Mouse (Mus musculus): ENCODE data around the gene Fzd9.

Fzd9 gene

DNA sequence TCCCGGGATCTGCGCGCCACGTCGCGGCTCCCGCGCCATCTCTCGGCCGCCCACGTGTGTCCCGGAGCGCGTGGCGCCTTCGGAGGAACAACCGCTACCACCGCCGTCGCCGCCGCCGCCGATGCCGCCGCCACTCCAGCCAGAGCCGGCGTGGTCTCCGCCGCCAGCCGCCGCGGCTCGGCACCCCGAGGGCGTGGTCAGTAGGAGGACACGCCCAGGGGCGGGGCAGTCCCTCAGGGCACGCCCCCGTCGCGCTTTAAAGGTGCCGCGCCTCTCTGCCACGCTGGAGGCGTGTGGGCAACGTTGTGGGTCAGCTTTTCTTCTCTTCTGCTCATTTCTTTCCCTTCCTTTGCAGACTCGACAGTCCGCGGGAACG is at the start of gene Fzd9:
TSS of gene Fzd9 (minus strand) at position 152 of the 376 bp plus-strand sequence.
- DNase-seq (ENCODE audit: low read depth, low spot score), result no peak

DNA sequence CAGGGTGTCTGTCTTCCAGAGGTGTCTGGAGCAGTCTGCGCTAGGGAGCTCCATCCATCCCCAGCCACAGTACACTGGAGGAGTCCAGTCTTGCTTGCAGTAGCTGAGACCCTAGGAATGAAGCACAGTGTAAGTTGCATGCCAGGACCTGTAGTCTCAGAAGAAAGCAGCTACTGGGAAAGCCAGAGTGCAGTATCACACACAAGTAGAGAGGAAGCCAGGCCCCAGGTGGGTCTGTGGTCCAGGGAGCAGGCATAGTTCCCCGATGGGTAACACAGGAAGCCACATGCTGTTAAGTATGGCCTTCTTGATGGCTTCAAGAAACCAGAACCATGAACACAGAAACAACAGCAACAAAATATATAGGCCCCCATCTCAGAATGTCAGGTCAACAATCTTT is 41.0 kb upstream of the Fzd9 start:
- no peak for DNase-seq (ENCODE audit: low read depth, low spot score)

DNA sequence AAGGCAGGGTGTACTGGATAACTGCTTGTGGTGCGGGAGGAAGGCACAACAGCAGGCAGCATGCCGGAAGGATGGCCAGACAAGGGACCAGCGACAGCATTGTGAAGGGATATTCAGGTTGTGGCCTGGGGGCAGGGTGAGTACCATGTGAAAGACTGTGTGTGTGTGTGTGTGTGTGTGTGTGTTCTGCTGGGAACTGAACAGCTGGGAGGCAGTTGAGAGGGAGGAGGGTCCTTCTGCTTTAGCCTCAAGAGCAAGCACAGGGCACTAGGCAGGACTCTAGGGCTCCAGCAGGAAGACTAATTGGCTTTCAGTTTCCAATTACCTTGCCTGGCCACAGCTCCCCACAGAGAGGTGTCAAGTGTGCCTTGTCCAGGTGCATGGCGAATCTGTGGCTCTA is 40.2 kb upstream of the Fzd9 start:
- DNase-seq (ENCODE audit: low read depth, low spot score), result no peak

DNA sequence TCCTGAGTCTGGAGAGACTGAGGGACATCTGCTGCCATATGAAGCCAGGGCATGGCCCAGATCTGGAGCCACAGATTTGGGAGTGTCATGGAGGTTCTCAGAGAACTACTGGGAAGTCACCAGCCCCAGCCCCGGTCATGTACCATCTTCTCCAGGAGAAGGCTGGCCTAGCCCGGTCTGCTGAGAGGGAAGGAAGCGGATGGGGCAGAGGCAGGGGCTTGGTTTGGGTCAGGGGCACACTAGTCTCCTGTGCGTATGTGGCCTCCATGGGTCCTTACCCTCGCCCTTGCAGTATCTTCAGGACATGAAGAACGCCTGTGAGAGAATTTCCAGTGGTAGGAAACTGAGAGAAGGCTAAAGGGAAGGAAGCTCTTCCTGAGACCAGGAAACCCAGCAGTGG is 39.7 kb upstream of the Fzd9 start:
- DNase-seq (ENCODE audit: low read depth, low spot score), result no peak

DNA sequence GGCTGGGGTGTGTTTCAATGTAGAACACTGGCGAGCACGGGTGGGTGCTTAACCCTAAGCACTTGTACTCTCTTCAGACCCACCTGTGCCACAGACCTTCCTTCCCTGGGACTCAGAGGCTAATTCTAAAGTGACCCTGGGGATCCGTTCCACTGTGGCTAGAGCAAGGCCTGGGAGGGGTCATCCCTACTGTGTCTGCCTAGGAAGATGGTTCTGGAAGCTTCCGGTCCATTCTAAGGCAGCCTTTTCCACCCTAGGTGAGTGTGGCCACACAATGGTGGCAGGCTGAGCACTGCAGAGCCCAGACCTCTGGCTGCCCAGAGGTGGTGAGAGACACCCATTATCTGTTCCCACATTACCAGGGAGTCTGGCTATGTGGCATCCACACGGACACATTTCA is 35.9 kb upstream of the Fzd9 start:
- no peak for DNase-seq (ENCODE audit: low read depth, low spot score)

DNA sequence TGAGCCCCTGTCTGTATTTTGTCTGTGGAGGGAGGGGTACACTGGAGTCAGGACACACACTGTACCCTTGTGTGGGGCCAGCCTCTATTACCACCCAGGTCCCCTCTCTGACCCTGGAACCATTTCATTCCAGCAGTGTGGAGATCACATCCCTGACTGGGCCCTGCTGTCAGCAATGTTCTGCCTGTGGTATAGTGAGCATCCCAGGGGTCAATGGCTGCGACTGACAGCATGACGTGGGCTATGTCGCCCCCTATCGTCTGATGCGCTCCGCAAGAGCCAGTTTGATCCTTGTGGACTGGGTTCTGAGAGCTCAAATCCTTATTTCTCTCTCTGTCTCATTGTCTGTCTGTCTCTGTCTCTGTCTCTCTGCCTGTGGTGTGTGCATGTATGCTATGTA is 35.2 kb upstream of the Fzd9 start:
- DNase-seq (ENCODE audit: low read depth, low spot score), result no peak

DNA sequence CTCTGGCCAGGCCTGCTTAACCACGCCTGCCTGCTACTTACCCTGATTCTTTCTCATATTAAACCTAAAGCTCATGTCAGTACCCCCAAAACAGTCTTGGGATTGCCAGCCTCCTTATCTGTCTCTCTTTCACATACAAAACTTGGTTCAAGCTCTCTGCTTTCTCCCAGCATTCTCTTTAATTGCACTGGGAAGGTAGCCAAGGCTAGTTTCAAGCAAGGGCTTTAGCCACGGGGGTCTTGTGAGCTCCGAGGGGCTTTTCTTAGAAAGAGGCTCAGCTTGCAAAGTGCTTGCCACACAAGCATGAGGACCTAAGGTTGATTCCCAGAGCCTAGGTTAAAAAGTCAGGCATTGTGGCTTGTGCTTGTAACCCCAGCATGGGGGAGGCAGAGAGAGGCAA is 34.2 kb upstream of the Fzd9 start:
- DNase-seq (ENCODE audit: low read depth, low spot score), result no peak

DNA sequence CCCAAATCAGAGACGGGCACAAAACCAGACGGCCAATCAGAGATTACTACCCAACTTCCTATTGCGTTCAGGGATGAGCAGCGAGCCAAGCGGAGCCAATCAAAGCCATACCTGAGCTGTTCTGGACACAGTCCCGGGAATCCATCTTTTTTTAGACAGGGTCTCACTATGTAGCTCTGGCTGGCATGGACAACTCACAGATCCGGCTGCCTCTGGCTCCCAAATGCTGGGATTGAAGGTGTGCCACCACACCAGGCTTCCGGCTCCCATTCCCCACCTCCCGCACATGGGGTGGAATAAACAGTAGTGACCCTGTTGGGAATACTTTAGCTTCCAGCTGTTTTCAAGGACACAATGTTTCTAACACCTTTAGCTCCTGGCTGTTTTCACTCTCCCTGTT is 29.2 kb upstream of the Fzd9 start:
- DNase-seq (ENCODE audit: low read depth, low spot score), result no peak

DNA sequence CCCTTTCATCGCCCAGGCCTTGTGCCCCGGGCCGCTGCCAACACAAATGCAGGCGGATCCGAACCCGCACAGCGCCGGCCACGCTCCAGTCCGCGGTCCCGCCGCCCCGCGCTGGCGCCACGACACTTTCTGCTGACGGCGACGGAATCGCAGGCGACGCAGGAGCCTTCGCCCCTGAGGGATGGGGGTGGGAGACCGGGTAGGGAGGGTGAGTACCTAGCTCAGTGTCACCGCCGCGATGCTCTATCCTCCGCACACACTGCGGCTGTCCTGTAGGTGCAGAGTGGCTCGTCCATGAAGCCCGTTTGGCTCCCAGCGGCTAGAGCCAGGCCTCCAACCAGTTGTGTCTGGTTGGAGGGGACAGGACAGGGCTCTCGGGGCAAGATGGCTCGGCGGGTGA is 25.6 kb upstream of the Fzd9 start:
- no peak for DNase-seq (ENCODE audit: low read depth, low spot score)

DNA sequence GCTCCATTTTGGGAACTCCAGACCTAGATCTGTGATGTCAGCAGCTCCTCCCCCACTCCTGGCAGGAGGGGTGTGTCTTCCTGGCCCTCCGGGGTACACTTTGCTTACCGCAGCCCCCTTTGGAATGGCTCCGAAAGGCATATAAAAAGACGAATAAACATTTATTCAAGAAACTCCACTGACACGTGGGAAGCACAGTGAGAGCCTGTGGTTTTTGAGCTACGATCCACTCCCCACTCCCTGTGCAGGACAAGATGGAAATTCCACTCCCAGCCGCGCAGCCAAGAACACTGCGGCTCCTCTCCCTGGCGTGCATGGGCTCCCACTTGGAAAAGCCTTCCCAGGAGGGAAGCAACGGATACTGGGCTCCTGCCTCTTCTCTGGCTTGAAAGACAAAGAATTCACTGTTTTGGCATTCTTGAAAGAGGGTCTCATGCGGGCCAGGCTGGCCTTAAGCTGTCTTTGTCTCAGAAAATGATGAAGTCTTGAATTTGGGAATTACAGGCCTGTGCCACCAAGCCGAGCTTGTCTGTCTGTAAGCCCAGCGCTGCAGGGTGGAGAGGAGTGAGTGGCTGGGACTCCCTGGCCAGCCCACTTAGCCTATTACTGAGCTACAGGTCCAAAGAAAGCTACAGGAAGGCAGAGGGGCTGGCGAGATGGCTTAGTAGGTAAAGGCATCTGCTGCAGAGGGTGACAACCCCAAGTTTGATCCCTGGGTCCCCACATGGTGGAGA is 23.8 kb upstream of the Fzd9 start:
- no peak for DNase-seq (ENCODE audit: low read depth, low spot score)

DNA sequence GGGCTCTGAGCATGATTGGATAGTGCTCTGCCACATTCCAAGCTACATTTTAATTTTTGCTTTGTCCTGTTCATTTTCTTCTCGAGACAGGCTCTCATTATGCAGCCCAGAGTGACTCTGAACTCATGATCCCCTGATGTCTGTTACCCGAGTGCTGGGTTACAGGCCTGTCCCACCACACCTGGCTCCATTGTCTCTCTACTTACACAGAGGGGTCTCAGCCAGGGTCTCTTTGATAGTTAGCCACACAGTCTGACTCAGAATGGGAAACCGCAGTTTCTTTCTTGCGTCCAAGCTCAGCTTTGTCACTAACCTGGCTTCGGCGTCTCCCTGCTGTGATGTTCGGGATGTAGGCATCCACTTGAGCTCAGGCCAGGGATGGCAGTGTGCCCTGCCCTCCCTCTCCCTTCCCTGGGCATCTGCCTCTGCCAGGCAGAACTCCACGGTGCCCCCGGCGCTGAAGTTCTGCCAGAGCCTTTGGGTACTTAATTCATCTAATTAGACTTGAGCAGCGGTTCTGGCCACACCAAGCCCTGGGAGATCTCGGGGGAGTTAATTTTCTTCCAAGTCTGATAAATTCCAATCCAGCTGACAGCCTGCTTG is 20.6 kb upstream of the Fzd9 start:
- DNase-seq (ENCODE audit: low read depth, low spot score), result no peak

DNA sequence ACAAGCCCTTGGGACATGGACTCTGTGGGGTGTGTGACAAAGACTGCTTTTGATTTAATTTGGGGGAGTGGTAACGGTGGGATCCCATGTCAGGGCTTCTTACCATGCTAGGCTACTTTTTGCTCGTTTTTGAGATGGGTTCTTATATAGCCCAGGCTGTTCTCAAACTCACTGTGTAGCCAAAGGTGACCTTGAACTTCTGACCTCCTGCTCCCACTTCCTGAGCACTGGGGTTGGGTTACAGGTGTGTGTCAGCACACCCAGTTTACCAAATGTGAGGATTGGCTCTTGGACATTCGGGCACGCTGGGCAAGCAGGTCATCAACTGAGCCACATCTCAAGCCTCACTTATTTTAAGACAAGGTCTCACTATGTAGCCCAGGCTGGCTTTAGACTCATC is 19.3 kb upstream of the Fzd9 start:
- DNase-seq (ENCODE audit: low read depth, low spot score), result no peak

DNA sequence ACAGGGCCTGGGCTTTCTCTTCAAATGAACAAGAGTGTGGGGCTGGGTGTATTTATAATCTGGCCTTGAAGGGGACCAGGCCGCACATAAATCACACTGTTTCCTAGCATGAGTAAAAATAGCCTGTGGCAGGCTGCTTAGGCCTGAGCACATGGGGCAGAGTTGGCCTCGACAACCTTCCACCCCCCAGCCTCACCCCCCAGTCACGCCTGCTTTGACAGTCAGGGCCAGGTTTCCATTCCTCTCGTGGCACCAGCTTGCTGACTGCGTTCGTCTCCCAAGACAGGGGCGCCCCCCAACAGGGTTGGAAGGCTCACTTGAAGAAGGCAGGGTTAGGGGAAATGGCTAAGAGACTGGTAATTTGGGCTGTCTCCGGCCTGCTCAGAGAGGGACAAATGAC is 18.4 kb upstream of the Fzd9 start:
- no peak for DNase-seq (ENCODE audit: low read depth, low spot score)

DNA sequence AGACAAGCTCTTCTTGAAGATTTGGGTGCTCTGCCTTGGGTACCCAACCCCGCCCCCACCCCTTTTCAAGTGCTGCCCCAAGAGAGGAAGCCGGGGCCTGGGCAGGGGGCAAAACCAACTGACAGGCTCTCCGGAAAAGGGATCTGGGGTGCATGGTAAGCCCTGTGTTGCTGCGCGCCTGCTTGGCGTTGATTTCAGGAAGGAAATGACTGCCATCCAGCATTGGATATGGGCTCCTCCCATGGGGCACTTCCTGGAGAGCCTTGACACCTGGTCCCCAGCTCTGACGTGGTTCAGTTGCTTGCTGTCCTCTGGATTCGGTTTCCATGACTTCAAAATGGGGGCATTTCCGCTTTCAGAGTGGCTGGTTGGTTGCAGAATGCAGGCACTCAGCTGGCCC is 13.5 kb upstream of the Fzd9 start:
- DNase-seq (ENCODE audit: low read depth, low spot score), result no peak

DNA sequence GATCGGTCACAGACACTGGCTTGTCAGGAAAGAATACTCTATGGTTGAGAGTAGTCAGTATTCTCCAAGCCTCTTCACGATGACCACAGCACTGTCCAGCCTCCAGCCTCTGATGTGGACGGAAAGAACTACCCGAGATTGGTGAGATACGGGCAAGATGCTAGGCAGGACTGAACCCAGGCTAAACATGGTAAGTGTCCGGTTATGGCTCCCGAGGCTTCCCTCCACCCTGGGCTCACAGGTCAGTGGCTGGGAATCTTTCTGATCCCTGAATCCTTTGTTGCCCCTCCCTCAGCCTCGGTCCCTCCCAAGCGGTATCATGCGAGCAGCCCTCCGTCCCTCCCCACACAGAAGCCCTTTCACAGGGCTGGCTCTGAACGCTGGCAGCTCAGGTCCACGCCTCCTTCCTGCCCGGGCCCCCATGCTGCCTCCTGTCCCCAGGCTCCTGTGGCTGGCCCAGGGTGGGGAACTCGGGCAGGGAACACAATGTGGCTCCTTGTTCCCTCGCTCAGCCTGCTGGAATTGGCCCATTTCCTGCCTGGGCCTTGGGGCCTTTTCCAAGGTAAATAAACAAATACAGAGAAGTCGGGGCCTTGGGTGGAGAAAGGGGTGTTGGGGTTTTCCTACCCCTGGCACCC is 13.0 kb upstream of the Fzd9 start:
- DNase-seq (ENCODE audit: low read depth, low spot score), result no peak

DNA sequence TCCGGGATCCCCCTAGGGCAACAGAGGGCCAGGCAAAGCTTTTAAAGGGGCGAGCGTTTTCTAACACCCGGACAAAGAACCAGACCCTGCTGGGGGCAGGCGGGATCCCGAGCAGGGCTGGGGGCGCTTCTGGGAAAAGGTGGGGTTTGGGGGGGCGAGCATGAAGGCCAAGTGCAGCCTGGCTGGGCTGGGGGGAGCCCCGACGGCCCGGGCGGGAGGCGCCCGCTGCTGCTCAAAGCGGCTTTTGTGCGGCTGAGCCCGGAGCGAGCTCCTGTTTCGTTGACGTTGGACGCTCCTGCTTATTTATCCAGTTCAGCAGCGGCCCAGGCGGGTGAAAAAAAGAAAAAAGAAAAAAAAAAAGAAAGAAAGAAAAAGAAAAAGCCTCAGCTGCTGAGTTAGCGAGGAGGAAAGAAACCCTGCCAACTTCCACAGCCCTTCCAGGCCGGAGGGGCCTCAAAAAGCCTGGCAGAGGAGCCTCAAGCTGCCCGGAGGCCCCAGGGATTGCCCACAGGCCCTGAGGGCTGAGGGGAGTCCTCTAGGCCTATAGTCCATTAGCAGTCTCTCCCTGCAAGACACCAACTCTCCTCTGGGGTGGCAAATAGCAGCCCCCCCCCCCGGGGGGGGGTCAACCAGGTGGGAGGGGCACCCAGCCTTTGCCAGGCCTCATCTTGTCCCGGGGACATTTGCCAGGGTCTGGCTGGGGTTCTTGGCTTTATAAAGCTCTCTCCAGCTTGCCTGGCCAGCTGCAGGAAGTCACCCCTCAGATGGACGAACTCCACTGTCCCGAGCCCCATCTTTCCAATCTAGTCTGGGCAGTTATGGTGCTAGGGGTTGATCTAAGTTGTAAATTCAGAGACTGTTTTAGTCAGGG is 7.5 kb upstream of the Fzd9 start:
- no peak for DNase-seq (ENCODE audit: low read depth, low spot score)

DNA sequence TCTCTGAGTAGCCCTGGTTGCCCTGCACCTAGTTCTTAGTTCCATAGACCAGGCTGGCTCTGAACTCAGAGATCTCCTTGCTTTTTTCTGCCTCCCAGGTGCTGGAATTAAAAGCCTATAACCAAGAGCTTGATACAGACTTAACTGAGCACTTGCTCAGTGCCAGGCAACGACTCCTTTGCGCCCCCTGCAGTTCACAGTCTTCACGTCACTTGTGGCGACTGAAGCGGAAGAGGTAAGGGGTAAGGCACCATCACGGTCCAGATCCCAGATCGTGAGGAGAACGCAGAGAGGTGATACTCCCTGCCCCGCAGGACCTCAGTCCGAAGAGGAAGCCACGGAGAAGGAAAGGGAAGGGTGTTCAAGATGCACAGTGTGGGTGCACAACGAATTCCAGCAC is 6.5 kb upstream of the Fzd9 start:
- DNase-seq (ENCODE audit: low read depth, low spot score), result no peak

DNA sequence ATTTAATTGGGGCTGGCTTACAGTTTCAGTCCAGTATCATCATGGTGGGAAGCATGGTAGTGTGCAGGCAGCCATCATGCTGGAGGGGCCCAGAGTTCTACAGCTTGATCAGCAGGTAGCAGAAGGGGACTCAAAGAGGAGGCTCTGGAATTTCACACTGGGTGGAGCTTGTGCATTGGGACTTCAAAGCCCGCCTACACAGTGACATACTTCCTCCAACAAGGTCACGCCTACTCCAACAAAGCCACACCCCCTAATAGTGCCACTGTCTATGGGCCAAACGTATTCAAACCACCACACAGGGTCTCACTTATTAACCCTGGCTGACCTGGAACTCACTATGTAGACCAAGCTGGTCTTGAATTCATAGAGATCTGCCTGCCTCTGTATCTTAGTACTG is 5.1 kb upstream of the Fzd9 start:
- no peak for DNase-seq (ENCODE audit: low read depth, low spot score)

DNA sequence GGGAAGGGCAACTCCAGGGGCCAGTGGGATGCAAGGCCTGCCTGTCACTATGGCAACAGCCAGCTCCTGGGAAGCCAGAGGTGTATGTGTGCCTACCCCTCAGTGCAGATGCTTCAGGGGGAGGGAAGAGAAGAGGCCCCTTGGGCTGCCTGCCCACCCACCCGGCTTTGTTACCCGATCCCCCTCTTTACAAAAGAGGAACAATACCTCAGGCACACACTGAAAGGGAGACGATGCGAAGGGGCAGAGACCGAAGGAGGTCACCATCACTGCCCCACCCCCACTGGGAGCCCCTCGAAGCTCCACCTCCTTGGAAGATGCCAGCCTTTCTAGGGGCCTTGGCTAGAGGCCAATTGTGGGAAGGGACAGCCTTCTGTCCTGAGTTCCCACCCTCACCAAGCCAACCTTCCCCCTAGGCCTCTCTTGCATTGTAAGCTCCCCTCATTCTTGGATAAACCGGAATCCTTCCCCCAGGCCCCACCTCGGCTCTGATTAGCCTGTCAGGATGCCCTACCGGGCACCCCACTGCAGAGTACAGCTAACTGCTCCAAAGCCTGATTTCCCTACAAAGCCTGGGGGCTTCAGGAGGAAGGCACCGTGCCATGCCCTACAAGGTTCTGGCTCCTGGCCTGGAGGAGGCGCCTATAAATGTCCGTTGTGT is 2.8 kb upstream of the Fzd9 start:
- DNase-seq (ENCODE audit: low read depth, low spot score), result no peak

DNA sequence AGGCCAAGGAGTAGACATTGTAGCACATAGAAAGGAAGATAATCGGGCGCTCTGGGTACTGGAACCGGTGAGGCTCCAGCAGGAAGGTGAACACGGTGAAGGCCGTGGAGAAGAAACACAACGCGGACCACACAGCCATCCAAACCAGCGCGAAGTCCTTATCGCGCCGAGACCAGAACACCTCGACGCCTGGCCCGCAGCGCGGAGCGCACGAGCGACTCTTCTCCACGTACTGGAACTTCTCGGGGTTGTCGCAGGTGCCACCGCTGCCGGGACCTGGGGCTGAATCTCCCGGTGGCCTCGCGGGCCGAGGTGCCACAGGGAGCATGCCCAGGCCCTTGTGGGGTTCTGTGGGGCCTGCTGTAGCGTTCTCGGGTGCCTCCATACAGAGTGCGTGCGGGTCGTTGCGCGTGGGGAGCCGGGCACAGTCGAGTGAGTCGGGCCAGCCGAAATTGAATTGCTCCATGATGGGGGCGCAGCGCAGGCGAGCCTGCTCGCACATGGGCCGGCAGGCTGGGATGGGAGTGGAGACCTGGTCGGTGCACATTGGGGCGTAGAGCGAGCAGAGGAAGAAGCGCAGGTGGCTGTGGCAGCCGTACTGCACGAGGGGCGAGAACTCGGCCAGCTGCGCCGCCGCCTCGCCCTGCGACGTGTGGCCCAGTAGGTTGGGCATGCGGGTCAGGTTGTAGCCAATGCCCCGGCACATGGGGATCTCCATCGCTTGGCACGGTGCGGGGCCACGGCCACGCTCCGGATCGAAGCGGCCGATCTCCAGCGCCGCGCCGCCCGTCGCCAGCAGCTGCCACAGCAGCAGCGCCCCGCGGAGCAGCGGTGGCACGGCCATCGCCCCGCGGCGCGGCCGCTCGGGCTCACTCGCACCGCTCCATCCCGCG is 598 bp downstream of the Fzd9 start:
- no peak for DNase-seq (ENCODE audit: low read depth, low spot score)

All from brain, embryonic 18.5 days (tissue).